Mouse (Mus musculus) kidney, postnatal 14 days (tissue): ENCODE measurements around the gene Lpar1.
A peak's percentile ranks its signal among the peaks of the same experiment; 100 is the strongest.

Source experiments
- DNase-seq: peaks from one replicate; pipeline ENCODE4 v3.0.0; 2022; ENCODE audit warnings: mixed read lengths

Lpar1 gene

GRCm38 (mm10) chr4:58506539-58507527 is 46.9 kb downstream of the Lpar1 start:
- no peak for DNase-seq

- DNase-seq = no peak
Measured at GRCm38 (mm10) chr4:58504250-58504649, 49.4 kb downstream of the Lpar1 start.

GRCm38 (mm10) chr4:58501012-58501777 is 52.5 kb downstream of the Lpar1 start:
- no peak for DNase-seq

- DNase-seq = no peak
Measured at GRCm38 (mm10) chr4:58499831-58500230, 53.9 kb downstream of the Lpar1 start.

- no peak for DNase-seq
Measured at GRCm38 (mm10) chr4:58499241-58499640, 54.5 kb downstream of the Lpar1 start.

GRCm38 (mm10) chr4:58498734-58499133 is 55.0 kb downstream of the Lpar1 start:
- DNase-seq = no peak

- DNase-seq = no peak
Measured at GRCm38 (mm10) chr4:58497284-58497683, 56.4 kb downstream of the Lpar1 start.

- DNase-seq = no peak
Measured at GRCm38 (mm10) chr4:58496743-58497142, 57.0 kb downstream of the Lpar1 start.

- no peak for DNase-seq
Measured at GRCm38 (mm10) chr4:58491742-58492141, 62.0 kb downstream of the Lpar1 start.

- DNase-seq = no peak
Measured at GRCm38 (mm10) chr4:58490374-58490773, 63.3 kb downstream of the Lpar1 start.

- DNase-seq = no peak
Measured at GRCm38 (mm10) chr4:58478564-58478963, 75.1 kb downstream of the Lpar1 start.

GRCm38 (mm10) chr4:58477691-58478090 is 76.0 kb downstream of the Lpar1 start:
- DNase-seq = no peak

- no peak for DNase-seq
Measured at GRCm38 (mm10) chr4:58471203-58471910, 82.3 kb downstream of the Lpar1 start.

GRCm38 (mm10) chr4:58469651-58470592 is 83.8 kb downstream of the Lpar1 start:
- DNase-seq = no peak

- no peak for DNase-seq
Measured at GRCm38 (mm10) chr4:58469035-58469434, 84.7 kb downstream of the Lpar1 start.

- no peak for DNase-seq
Measured at GRCm38 (mm10) chr4:58465586-58465985, 88.1 kb downstream of the Lpar1 start.

GRCm38 (mm10) chr4:58464390-58465164 is 89.1 kb downstream of the Lpar1 start:
- no peak for DNase-seq

GRCm38 (mm10) chr4:58462990-58463389 is 90.7 kb downstream of the Lpar1 start:
- no peak for DNase-seq

GRCm38 (mm10) chr4:58462586-58462985 is 91.1 kb downstream of the Lpar1 start:
- no peak for DNase-seq

- peak; percentile 16 for DNase-seq
Measured at GRCm38 (mm10) chr4:58453334-58453733, 100.4 kb downstream of the Lpar1 start.

GRCm38 (mm10) chr4:58448825-58449224 is 104.9 kb downstream of the Lpar1 start:
- no peak for DNase-seq
